11 mouse cellular contexts compared by ENCODE assay signal in genomic region chr14:79164925-79165324, GRCm38 (mm10).
DNase-seq lines count a peak whose midpoint lies in the region; ATAC-seq and TF ChIP-seq lines count a peak whose summit lies in the region.
"Had no signal": no experiment of that assay in that cellular context is flagged by ENCODE, and none has a peak within 500 bp of the region (broad histone marks: within the 10 kb centered on the region; RNA-seq: fewer than 3 reads in every experiment).

No protein-coding gene starts in this region.

- WGBS in lung, adult 2 months, result 94% methylated on average over 2 of the region's 2 CpGs
- WGBS in thymus, adult 2 months, result 94% methylated on average over 2 of the region's 2 CpGs

- peaks cover 2% of the 10 kb centered on the region; the same call in 1 of the 2 replicates for H3K4me1 ChIP-seq in lung, adult 2 months (ENCODE audit: control insufficient read depth, insufficient read depth, low read length)
- H3K4me1 ChIP-seq in brown adipose tissue, adult 24 weeks (ENCODE audit: control insufficient read depth, insufficient read depth, insufficient read length, low read length), result peaks cover 6% of the 10 kb centered on the region
- H3K4me1 ChIP-seq in thymus, adult 2 months (replicated peaks; ENCODE audit: control insufficient read depth, insufficient read depth, low read length), result no peaks in the 10 kb centered on the region
- H3K4me1 ChIP-seq: heart, embryonic 15.5 days; stomach, embryonic 15.5 days had no signal

- ATAC-seq in inflammation-experienced regulatory T-cells, adult 6 months, result no peak

- TF ChIP-seq POLR2A in lung, adult 2 months (IDR thresholded peaks at IDR 0.05; ENCODE audit: borderline replicate concordance, extremely low read depth, low read depth, low read length), result no peak
- TF ChIP-seq POLR2A in thymus, adult 2 months (IDR thresholded peaks at IDR 0.05; ENCODE audit: control insufficient read depth, extremely low read depth, insufficient read depth, low read length, poor library complexity), result no peak

- H3K36me3 ChIP-seq in thymus, adult 2 months (ENCODE audit: control insufficient read depth, insufficient read depth, low read length), result no peaks in the 10 kb centered on the region
- H3K36me3 ChIP-seq: stomach, embryonic 15.5 days had no signal

- peak overlapping the region; percentile 59; the same call in 1 of the 2 replicates for H3K27ac ChIP-seq in brown adipose tissue, adult 24 weeks (replicated peaks; ENCODE audit: low read depth, low read length)
- H3K27ac ChIP-seq in thymus, adult 2 months (ENCODE audit: control insufficient read depth, insufficient read depth, low read length), result no peak overlapping the region
- H3K27ac ChIP-seq: heart, embryonic 15.5 days; stomach, embryonic 15.5 days had no signal

- 0 out of 2 replicates have a peak, but pooled peaks have one; percentile 21 for TF ChIP-seq CTCF in lung, adult 2 months (IDR thresholded peaks at IDR 0.05; ENCODE audit: insufficient read depth, low read length)
- no peak for TF ChIP-seq CTCF in thymus, adult 2 months (IDR thresholded peaks at IDR 0.05; ENCODE audit: borderline replicate concordance, control insufficient read depth, extremely low read depth, insufficient read depth, low read length, poor library complexity)

- peak; percentile 42 for DNase-seq in embryo, embryonic 10.5 days (ENCODE audit: low spot score)
- no peak for DNase-seq in embryo, embryonic 11 days
- DNase-seq in lung, adult 2 months, result no peak
- DNase-seq in lung, postnatal 25 days (ENCODE audit: low spot score), result no peak
- peak; percentile 56 for DNase-seq in thymus, adult 2 months
- DNase-seq in ovary, postnatal 36 days (ENCODE audit: low spot score), result no peak
- DNase-seq: cerebellum, adult 9-10 months had no signal

- H3K4me3 ChIP-seq in lung, adult 2 months (replicated peaks; ENCODE audit: extremely low read depth, low read depth, low read length), result no peak overlapping the region
- H3K4me3 ChIP-seq in brown adipose tissue, adult 24 weeks (ENCODE audit: insufficient read depth, low read depth, low read length), result no peak overlapping the region
- H3K4me3 ChIP-seq in thymus, adult 2 months (ENCODE audit: control insufficient read depth, insufficient read depth, low read length), result no peak overlapping the region
- H3K4me3 ChIP-seq: heart, embryonic 15.5 days; stomach, embryonic 15.5 days had no signal

- H3K27me3 ChIP-seq in thymus, adult 2 months (ENCODE audit: control insufficient read depth, insufficient read depth, low read length), result no peaks in the 10 kb centered on the region
- H3K27me3 ChIP-seq: heart, embryonic 15.5 days; stomach, embryonic 15.5 days had no signal

Comparison
In these comparisons a context has a peak if more than half of its experiments do, and no peak if none do; other contexts are left out.
1. DNase-seq: peak in embryo, embryonic 10.5 days (single experiment) and thymus, adult 2 months (single experiment); none in embryo, embryonic 11 days (single experiment), lung, adult 2 months (single experiment), lung, postnatal 25 days (single experiment) and ovary, postnatal 36 days (single experiment).